Mouse (Mus musculus) heart, postnatal 0 days (tissue): ENCODE results near the gene Sema6d. TPM values are rescaled to one million over a fixed set of nuclear protein-coding genes. Genes with fewer than 3 reads are reported as not detected.

Source experiments
- ATAC-seq: fragments of 200-750 bp; cut with Nextera tagmentation; 2 replicates; pipeline ENCODE4 v1.8.0; 2017; ENCODE audit warnings: low read depth, moderate number of reproducible peaks, moderate library complexity; ENCODE audit not compliant: insufficient read depth
- DNase-seq: peaks from one replicate; pipeline ENCODE4 v3.0.0-alpha.2; 2016; ENCODE audit warnings: low spot score
- H3K27ac ChIP-seq: fragments of 300-500 bp; sonication (generic); 2 replicates; pipeline ENCODE4 v1.5.1; 2014; ENCODE audit warnings: low read depth, mild to moderate bottlenecking
- H3K27me3 ChIP-seq: fragments of 300-500 bp; sonication (generic); 2 replicates; pipeline ENCODE4 v1.6.1; 2014; ENCODE audit warnings: low read length, mixed read lengths; ENCODE audit not compliant: control insufficient read depth, insufficient read depth
- H3K36me3 ChIP-seq: fragments of 300-500 bp; sonication (generic); replicated peaks from 2 replicates; pipeline ENCODE4 v1.6.1; 2014; ENCODE audit warnings: low read length, mixed read lengths; ENCODE audit not compliant: control insufficient read depth, insufficient read depth
- H3K4me1 ChIP-seq: fragments of 300-500 bp; sonication (generic); 2 replicates; pipeline ENCODE4 v1.6.1; 2014; ENCODE audit warnings: antibody characterized with exemption; ENCODE audit not compliant: control insufficient read depth, insufficient read depth
- H3K4me2 ChIP-seq: fragments of 300-500 bp; sonication (generic); 2 replicates; pipeline ENCODE4 v1.6.1; 2014; ENCODE audit warnings: low read depth, mild to moderate bottlenecking, low read length, moderate library complexity
- H3K4me3 ChIP-seq: fragments of 300-500 bp; sonication (generic); 2 replicates; pipeline ENCODE4 v1.5.1; 2014; ENCODE audit warnings: low read depth, low read length
- H3K9ac ChIP-seq: fragments of 300-500 bp; sonication (generic); replicated peaks from 2 replicates; pipeline ENCODE4 v1.6.1; 2014; ENCODE audit warnings: low read depth, low read length, mixed read lengths
- H3K9me3 ChIP-seq: fragments of 300-500 bp; sonication (generic); replicated peaks from 2 replicates; pipeline ENCODE4 v1.6.1; 2016; ENCODE audit warnings: low read length; ENCODE audit not compliant: control insufficient read depth
- CTCF ChIP-seq: IDR thresholded peaks from 2 replicates; pipeline ENCODE4 v1.5.1; 2016; ENCODE audit warnings: antibody characterized with exemption, control low read depth, low read depth
- EP300 ChIP-seq: IDR thresholded peaks from 2 replicates; pipeline ENCODE4 v1.6.1; 2016; ENCODE audit warnings: antibody characterized with exemption, low read depth
- WGBS: fragments of 180-500 bp; shearing (Covaris S2); extraction: QIAGEN DNeasy Blood & Tissue Kit; methylation state at CpG from one replicate; pipeline ENCODE4 v1.1.7; 2014; 5-methylcytosine and 5-hydroxymethylcytosine counted together
- polyA plus RNA-seq: library from polyadenylated mRNA; unstranded; fragments of >200 nt; fragmentation: Nextera tagmentation; extraction: Ambion mirVana; gene quantifications from 2 replicates; pipeline ENCODE4 v1.2.1, GENCODE M21; 2015
- total RNA-seq: library from RNA; depleted of rRNA; stranded (reverse); fragments of >200 nt; gene quantifications from 2 replicates; pipeline ENCODE4 v1.2.3, GENCODE M21; 2014; ENCODE audit warnings: low replicate concordance

Gene Sema6d
- total and polyA plus RNA-seq, 2 experiments from 2014 or later = 8.7 to 28.8 TPM

DNA sequence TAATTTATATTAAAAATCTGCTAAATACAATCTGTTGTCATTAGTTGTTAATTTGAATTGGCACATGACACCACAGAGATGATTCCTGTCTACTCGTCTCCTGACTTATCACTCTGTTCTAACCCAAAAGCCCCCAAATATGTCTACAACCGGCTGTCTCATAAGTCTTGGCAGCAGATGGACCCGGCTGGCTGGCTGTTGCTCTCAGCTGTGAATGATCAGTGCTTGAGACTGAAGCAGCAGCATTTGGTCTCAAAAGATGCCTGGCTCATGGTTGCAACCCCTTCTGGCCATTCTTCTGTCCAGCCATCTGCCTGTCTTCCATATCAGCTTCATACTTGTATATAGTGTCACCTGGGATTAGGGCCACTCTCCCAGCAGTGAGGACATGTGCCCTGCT is 434.4 kb downstream of the Sema6d start:
- 66% methylated on average over 3 of the region's 3 CpGs for WGBS
- Histone ChIP-seq H3K36me3 (no peaks in the 10 kb centered on the region), H3K4me1 (no peaks in the 10 kb centered on the region), H3K4me2 (no peak overlapping the region), H3K27me3 (no peaks in the 10 kb centered on the region), H3K4me3 (no peak overlapping the region), H3K9ac (no peak overlapping the region), H3K27ac (no peak overlapping the region), H3K9me3 (no peaks in the 10 kb centered on the region)
- TF ChIP-seq CTCF = no peak
- no peak for TF ChIP-seq EP300
- no peak for DNase-seq
- no peak for ATAC-seq

DNA sequence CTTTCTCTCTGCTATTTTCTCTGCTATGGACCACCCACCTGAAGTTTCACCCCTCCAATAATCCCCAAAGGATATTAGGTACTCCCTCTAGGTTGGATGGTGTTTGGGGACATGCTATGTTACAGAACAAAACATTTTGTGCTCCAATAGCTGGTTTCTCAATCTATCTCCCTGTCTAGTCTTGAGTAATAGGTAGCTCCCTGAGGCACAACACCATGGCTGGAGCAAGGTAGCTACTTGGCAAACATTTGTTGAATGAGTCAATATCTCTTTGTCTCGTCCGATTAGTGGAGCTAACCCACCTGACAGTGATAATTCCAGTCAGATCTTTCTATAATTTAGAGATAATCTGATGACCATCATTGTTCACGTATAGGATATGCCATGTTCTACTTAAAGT is 437.9 kb downstream of the Sema6d start:
- Histone ChIP-seq H3K9ac (no peak overlapping the region), H3K36me3 (no peaks in the 10 kb centered on the region), H3K4me2 (no peak overlapping the region), H3K27ac (no peak overlapping the region), H3K4me3 (no peak overlapping the region), H3K4me1 (no peaks in the 10 kb centered on the region), H3K9me3 (no peaks in the 10 kb centered on the region), H3K27me3 (no peaks in the 10 kb centered on the region)
- no peak for TF ChIP-seq CTCF
- no peak for TF ChIP-seq EP300
- 89% methylated on average over 3 of the region's 3 CpGs for WGBS
- DNase-seq (no peak), ATAC-seq (no peak)

DNA sequence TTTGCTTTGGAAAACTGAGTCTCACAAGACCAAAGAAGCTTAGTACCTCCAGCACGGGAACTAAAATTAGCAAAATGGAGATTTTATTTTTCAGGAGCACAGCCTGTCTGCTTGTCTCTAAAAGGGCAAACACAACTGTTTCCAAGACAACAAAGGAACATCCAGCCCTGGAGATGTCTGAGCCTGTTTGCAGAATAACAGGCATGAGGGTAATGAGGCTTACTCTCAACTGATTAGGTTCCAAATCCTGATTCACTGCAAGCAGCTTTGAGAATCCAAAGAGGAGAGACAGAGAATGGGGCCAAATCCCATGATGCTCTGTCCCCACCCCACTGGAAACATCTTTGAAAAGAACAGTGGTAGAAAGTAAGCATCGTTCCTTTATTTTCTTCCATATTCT is 440.7 kb downstream of the Sema6d start:
- no peaks in the 10 kb centered on the region for H3K36me3 ChIP-seq
- TF ChIP-seq EP300 = no peak

DNA sequence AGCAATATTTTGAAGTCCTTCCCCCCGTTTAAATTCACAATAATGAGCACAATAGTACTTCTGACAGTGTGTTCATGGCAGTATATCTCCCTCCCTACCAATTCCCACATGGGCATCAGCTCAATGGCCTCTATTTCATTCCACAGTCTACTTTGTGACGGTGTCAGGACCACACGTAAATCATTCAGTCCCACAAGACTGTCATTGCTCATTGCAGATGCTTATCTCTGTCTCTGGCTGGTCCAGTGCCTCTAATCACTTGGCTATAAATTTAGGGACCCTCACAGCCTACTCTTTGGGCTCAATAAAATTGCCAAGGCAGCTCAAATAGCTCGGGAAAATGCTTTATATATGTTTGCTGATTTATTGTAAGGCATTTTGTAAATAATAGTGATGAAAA is 441.3 kb downstream of the Sema6d start:
- H3K36me3 ChIP-seq = no peaks in the 10 kb centered on the region
- H3K4me1 ChIP-seq = no peaks in the 10 kb centered on the region
- ATAC-seq (no peak), DNase-seq (no peak)
- H3K4me3 ChIP-seq = no peak overlapping the region
- H3K9ac ChIP-seq = no peak overlapping the region
- H3K4me2 ChIP-seq = no peak overlapping the region
- 70% methylated on average over 4 of the region's 4 CpGs for WGBS
- no peaks in the 10 kb centered on the region for H3K27me3 ChIP-seq
- H3K9me3 ChIP-seq = no peaks in the 10 kb centered on the region
- no peak overlapping the region for H3K27ac ChIP-seq
- no peak for TF ChIP-seq CTCF
- no peak for TF ChIP-seq EP300

More for the DNA sequence above, 440.7 kb downstream of the Sema6d start:
- no peak for DNase-seq
- no peak for ATAC-seq
- H3K9me3 ChIP-seq = no peaks in the 10 kb centered on the region
- H3K27me3 ChIP-seq = no peaks in the 10 kb centered on the region
- H3K4me2 ChIP-seq = no peak overlapping the region
- H3K27ac ChIP-seq = no peak overlapping the region
- H3K4me3 ChIP-seq = no peak overlapping the region
- no peak overlapping the region for H3K9ac ChIP-seq
- H3K4me1 ChIP-seq = no peaks in the 10 kb centered on the region
- WGBS = 93% methylated on average over 2 of the region's 2 CpGs

GRCm38 (mm10) chr2:124532906-124533305 is 443.1 kb downstream of the Sema6d start:
- 93% methylated on average over 3 of the region's 3 CpGs for WGBS
- ATAC-seq = no peak
- DNase-seq = no peak
- Histone ChIP-seq H3K4me2 (no peak overlapping the region), H3K27me3 (no peaks in the 10 kb centered on the region), H3K9me3 (no peaks in the 10 kb centered on the region), H3K36me3 (no peaks in the 10 kb centered on the region), H3K27ac (no peak overlapping the region), H3K4me3 (no peak overlapping the region), H3K9ac (no peak overlapping the region), H3K4me1 (no peaks in the 10 kb centered on the region)
- no peak for TF ChIP-seq CTCF
- TF ChIP-seq EP300 = no peak

GRCm38 (mm10) chr2:124533602-124534001 is 443.8 kb downstream of the Sema6d start:
- H3K4me2 ChIP-seq = no peak overlapping the region
- H3K4me1 ChIP-seq = no peaks in the 10 kb centered on the region
- no peaks in the 10 kb centered on the region for H3K9me3 ChIP-seq
- WGBS = 42% methylated on average over 6 of the region's 6 CpGs
- H3K36me3 ChIP-seq = no peaks in the 10 kb centered on the region
- ATAC-seq (no peak), DNase-seq (no peak)
- H3K9ac ChIP-seq = no peak overlapping the region
- H3K27me3 ChIP-seq = no peaks in the 10 kb centered on the region
- TF ChIP-seq EP300 (no peak), CTCF (no peak)
- H3K4me3 ChIP-seq = no peak overlapping the region
- no peak overlapping the region for H3K27ac ChIP-seq
